Mouse (Mus musculus) C2C12 (cell line): ENCODE measurements around the gene Limd1.

Experiments
- CEBPB ChIP-seq: IDR thresholded peaks from one replicate; pipeline ENCODE4 v1.6.1; 2011; ENCODE audit warnings: low read depth, mild to moderate bottlenecking, control low read depth, moderate library complexity
- CTCF ChIP-seq: IDR thresholded peaks from one replicate; pipeline ENCODE4 v1.5.1; 2011; ENCODE audit not compliant: control insufficient read depth, insufficient read depth, insufficient read length
- MYOG ChIP-seq: IDR thresholded peaks from one replicate; pipeline ENCODE4 v1.6.1; 2011; ENCODE audit not compliant: control insufficient read depth, insufficient read length; ENCODE audit errors: extremely low read depth

DNA sequence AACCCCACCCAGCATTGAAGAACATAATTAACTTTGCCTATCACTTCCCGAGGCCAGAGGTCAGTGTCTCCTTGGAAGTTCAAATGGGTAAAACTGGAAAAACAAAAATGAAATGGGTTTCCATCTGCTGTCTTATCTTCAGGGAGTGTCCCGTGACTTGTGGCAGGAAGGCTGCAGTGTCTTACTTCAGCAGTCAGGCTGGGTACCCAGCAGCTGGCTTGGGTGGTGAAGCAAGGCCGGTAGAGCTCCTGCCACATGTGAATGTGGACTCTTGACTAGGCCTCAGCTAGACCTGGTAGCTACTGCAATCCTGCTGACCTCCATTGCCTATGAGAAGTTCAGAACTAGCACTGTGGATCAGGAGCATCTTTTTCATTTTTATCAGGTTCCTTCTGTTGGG is 42.2 kb downstream of the Limd1 start:
- TF ChIP-seq CTCF (no peak), CEBPB (no peak), MYOG (no peak)
